Mouse (Mus musculus) cerebellum, adult 8-10 months (tissue): Measurements from ENCODE around the gene Catsperz.
A peak's percentile ranks its signal among the peaks of the same experiment; 100 is the strongest.
"Not testable (repeated sequence)": the region's sequence is repeated elsewhere in the genome, so short reads cannot be mapped to it uniquely, and the experiment has no call there.

Experiments used
- DNase-seq: peaks from one replicate; pipeline ENCODE4 v3.0.0; 2022

Catsperz gene

GRCm38 (mm10) chr19:6922901-6923735 is 2.1 kb downstream of the Catsperz start:
- peak; percentile 32 for DNase-seq

DNA sequence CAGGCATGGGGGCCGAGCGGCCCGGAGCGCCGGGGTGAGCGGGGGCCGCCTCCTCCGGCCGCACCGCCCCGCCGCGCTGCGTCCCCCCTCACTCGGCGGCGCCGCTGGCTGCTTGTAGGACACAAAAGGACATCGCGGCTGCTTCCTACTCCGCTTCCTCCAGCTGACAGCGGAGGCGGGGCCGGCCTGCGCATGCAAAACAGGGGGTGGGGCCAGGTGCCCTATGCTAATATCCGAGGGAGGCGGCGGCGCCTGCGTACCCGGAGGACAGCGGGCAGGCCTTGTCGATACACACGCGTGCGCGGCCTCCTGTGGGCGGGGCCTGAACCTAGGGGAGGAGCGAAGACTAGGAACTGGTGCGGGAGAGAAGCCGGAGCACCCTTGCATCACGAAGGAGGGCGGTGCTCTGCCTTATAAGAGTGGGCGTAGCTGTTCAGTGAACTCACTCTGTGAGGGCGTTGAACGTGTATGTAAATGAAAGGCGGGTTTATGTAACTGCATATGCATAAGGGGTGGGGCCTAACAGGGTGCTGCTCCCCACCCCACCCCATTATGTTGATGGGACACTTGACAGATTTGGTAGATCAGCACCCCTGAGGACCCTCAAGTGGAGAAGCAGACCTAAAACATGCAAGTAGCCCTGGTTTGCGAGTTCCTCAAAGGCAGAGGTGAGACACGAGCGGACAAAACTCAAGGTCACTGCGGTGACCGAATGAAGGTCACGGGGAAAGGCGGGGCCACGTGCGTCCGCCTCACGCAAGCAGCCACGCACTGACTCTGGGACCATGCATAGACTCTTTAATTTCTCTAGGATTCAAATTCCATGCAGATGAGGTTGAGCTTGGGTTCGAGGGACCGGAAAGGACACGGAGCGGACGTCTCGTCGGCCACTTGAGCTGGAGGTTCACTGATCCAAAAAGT is 3.3 kb downstream of the Catsperz start, which contains the start of gene Esrra:
TSS of gene Esrra (minus strand) at position 167 of the 921 bp plus-strand sequence.
- DNase-seq: peak; percentile 100

- peak; percentile 69 for DNase-seq
Observed at GRCm38 (mm10) chr19:6920741-6921636, 4.2 kb downstream of the Catsperz start.

DNA sequence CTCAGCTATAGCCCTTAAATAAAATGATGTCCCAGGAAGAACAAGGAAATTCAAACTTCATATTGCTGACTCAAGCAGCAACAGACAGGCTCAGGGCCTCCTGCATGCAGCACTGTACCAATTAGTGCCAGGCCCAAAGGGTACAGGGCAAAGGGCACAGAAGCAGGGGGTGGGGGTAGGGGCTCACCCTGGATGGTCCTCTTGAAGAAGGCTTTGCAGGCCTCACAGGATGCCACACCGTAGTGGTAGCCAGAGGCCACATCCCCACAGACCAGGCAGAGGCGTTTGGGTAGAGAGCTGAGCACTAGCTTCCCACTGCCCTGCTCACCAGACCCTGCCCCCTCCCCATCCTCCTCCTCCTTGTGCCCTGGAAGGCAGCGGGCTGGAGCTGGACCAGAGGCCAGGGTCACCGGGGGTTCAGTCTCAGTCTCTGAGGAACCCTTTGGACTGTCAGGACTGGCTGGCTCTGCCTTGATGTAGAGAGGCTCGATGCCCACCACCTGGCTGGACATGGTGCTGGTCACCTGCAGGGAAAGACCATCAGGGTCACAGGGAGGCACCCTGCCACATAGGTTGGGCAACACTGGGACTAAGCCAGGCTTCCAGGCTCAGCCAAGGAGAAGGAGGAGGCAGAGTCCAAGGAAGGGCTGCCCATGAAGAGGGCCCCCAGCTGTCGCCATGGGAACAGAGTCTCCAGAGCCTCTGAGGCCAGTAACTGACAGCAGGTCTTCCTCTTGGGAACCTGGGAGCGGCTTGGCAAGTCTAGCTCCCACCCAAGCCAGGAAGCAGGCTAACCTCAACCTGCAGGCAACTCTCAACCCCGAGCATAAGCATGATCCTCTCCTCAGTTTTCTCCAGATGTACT is 5.1 kb downstream of the Catsperz start:
- peak; percentile 57 for DNase-seq

DNA sequence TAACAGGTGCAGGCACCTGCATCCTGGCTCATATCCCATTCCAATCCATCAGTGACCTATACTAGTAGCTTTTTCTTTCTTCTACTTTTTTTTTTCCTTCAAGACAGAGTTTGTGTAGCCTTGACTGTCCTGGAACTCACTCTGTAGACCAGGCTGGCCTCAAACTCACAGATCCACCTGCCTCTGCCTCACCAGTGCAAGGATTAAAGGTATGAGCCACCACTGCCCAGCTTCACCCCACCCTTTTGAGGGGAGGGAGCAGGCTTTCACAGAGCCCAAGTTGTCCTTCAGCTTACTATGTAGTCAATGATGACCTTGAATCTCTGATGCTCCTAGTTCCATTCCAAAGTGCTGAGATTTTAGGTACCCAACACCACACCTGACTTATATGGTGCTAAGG is 5.7 kb downstream of the Catsperz start:
- peak; percentile 15 for DNase-seq

GRCm38 (mm10) chr19:6918321-6918720 is 6.9 kb downstream of the Catsperz start:
- peak; percentile 12 for DNase-seq

DNA sequence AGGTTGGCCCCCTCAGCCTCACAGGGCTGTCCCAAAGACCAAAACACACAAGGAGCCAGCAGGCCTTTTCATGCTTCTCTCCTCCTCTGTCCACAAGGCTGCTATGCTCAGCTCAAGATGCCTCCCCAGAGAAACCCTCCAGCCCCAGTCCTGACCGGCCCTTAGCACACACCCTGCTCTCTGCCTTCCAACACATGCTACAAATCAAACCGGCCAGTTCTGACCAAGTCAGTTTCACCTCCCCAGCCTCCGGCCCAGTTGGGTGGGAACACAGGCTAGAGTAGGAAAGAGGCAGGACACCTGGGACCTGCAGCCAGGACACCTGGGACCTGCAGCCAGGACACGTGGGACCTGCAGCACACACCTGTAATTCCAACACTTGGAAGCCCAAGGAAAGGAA is 8.7 kb downstream of the Catsperz start:
- peak; percentile 13 for DNase-seq

DNA sequence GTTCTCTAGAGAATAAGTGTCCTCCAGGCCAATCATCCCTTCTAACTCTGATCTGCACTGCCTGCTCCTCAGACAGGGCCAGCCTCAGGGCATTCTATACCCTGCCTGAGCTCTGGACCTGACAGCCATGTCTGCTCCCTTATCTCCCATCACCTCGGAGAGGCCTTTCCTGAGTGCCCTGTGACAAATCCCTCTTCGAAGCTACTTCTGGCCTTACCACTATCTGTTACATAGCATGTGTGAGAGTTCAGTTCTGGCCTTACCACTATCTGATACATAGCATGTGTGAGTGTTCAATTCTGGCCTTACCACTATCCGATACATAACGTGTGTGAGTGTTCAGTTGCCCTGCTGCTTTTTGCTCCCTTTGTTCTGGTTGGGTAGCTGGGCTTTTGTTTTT is 9.9 kb downstream of the Catsperz start:
- DNase-seq: no peak

DNA sequence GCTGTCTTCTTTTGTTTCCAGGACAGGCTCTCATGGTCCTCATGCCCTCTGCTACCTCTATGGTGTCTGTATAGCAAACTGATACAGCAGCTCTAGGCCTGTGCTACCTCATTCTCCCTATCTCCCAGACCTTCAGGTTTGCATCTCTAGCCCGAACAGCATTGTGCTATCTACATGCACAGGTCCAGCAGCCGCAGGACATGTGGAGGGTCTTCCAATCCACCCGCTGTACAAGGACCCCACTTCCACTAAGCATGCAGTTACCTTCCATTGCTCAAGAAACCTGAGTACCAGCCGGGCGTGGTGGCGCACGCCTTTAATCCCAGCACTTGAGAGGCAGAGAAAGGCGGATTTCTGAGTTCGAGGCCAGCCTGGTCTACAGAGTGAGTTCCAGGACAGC is 10.6 kb downstream of the Catsperz start:
- no peak for DNase-seq

DNA sequence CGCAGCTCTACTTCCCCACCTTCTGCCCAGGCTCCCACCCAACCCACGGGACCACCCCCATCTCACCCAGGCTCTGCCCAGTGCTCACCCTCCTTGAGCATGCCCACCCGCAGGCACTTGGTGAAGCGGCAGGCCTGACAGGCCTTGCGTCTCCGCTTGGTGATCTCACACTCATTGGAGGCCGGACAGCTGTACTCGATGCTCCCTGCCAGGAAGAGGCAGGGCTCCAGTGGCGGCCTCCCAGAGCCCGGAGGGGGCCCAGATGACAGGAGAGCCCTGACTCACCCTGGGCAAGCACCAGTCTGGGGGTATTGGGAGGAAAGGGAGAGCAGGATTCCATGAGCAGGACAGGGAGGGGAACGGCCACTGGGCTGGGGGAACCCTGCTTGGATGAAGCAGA is 11.2 kb downstream of the Catsperz start:
- DNase-seq: peak; percentile 22

DNA sequence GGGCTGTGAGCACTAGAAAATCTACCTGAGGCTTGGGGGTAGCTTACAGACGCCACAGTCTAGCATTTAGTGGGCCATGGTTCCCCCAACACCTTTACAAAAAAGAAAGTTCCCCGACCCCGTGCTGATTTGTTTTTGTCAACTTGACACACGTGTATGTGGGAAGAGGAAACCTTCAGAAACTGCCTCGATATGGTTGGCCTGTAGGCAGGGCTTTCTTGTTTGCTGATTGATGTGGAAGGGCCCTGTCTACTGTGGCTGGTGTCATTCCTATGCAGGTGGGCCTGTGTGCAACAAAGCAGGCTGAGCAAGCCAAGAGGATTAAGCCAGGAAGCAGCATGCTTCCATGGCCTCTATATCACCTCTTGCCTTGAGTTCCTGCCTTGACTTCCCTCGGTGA is 12.1 kb downstream of the Catsperz start:
- no peak for DNase-seq

DNA sequence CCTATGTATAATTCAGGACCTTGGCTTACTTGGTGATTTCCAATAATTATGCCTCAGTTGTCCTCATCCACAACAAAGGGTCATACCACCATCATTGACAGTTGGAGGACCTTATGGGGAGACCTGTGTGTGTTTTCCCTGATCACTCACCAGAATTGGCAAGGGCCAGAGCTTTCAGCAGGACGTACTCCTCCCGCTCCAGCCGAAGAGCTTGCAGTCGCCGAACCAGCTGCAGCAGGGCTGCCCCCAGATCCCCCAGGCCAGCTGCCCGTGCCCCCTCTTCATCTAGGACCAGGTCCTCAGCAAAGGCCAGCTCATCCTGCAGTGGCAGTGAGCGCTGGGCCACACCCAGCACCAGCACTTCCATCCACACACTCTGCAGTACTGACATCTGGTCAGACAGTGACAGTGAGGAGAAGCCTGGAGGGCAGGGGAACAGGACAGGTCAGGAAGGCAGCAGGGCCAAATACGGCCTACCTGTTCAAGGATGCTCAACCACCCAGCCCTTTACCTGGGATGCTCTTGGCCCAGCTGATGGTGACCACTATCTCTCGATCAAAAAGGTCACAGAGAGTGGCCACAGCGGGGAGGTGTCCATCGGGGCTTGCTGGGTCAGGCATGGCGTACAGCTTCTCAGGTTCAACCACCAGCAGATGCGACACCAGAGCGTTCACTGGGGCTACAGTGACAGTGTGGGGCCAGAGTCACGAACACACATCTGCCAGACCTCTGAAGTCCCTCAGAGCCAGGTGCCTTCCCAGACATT is 12.8 kb downstream of the Catsperz start:
- peak; percentile 24 for DNase-seq

GRCm38 (mm10) chr19:6911101-6912074 is 13.8 kb downstream of the Catsperz start:
- DNase-seq: peak; percentile 34

DNA sequence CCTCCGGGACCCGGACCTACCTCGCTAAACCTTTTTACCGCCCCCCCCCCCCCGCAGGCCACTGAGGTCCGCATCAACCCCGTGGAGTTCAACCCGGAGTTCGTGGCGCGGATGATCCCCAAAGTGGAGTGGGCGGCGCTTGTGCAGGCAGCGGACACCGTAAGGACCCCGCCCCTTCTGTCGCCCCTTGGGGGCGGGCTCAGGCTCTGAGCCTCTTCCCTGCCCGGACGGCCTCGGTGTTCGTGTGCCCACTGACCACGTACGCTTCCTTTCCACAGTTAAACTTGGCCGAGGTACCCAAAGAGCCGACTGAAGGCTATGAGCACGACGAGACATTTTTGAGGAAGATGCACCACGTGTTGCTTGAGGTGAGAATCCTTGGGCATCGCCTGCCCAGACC is 14.9 kb downstream of the Catsperz start:
- not testable (repeated sequence) for DNase-seq

- peak; percentile 85 for DNase-seq
Observed at GRCm38 (mm10) chr19:6909507-6910289, 15.5 kb downstream of the Catsperz start, which contains the start of the genes Trmt112 and Prdx5. TSS of gene Trmt112 (plus strand) at chr19:6909698. TSS of gene Prdx5 (minus strand) at chr19:6910106.

DNA sequence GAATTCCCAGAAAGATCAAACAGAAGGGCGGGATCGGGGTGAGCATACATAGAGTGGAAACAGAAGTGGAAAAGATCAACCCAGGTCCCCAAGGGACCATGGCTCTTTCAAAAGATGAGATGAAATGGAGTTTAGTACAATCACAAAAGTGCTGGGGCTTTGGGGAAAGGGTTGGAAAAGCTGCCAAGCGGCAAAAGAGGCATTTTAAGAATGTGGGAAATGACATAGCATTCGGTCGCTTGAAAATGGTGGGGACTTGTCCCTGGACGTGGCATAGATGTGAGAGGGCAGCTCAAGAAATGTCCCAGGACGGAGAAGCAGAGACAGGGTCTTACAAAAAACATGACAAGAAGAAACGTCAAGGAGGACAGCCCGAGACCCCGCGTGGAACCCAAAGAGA is 16.2 kb downstream of the Catsperz start:
- no peak for DNase-seq

DNA sequence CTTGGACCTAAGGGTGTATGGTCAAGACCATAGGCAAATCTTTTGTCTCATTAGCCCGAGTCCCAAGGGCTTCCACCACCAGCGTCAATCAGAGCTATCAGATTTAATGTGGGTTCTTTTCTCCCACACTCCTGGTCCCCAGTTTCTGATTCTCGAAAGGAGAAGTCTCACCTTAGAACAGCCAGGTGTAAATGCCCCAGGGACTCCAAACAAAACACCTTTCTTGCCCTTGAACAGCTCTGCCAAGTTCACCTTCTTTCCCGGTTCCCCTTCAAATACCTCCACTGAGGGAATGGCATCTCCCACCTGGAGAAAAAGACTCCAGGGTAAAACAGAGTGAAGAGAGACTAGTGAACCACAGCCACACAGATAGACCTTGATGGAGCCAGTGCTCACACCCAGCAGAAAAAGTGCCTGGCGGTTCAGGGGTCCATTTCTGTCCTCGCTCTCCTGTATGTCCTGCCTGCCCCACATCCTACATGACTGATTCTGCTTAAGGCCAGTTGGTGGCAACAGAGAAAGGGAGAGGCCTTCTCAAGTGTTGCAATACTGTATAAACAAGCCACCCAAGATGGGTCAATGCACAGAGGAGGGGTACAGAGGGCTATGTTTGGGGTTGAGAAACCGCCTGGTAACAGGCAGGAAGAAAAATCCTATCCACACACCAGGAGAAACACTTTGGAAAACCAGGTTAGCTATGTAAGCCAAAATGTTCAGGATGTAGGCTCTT is 17.2 kb downstream of the Catsperz start:
- DNase-seq: peak; percentile 27

- peak; percentile 31 for DNase-seq
Observed at GRCm38 (mm10) chr19:6907094-6907493, 18.1 kb downstream of the Catsperz start.
